Mouse (Mus musculus): ENCODE results near the gene Acaca.
A peak's percentile ranks its signal among the peaks of the same experiment; 100 is the strongest.
"Not testable (repeated sequence)": the region's sequence is repeated elsewhere in the genome, so short reads cannot be mapped to it uniquely, and the experiment has no call there.

Gene Acaca

DNA sequence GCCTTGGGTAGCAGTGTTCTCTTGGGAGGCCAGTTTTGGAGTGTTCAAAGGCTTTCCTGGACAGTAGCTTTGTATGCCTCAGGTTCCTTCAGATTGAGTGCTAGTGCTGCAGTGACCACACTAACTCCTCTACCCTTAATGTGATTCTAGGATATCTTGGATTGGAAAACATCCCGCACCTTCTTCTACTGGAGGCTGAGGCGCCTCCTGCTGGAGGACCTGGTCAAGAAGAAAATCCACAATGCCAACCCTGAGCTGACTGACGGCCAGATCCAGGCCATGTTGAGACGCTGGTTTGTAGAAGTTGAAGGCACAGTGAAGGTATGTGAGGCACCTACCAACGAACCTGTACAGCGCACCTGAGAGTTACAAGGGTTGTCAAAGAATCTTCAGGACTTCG lies 262.6 kb downstream of the Acaca start:
- ATAC-seq (ENCODE audit: low TSS enrichment) = not testable (repeated sequence)

DNA sequence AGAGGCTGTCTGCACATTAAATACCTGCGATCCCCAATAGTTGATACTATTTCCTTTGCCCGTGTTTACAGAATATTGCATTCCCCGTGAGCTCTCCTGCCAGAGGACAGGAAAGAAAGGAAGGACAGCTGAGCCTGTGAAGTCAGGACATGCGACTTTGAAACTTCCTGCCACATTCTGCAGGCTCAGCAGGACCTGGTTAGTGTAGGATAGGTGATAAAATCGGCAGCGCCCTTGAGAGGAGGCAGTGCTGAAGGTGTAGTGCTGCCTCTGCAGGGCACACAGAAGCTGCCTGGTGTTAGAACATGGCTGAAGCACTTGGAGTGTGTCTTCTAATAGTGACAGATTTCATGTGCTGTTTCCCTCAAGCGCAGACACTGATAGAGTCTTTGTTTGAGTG lies 264.1 kb downstream of the Acaca start:
- no peak for ATAC-seq (ENCODE audit: low TSS enrichment)

DNA sequence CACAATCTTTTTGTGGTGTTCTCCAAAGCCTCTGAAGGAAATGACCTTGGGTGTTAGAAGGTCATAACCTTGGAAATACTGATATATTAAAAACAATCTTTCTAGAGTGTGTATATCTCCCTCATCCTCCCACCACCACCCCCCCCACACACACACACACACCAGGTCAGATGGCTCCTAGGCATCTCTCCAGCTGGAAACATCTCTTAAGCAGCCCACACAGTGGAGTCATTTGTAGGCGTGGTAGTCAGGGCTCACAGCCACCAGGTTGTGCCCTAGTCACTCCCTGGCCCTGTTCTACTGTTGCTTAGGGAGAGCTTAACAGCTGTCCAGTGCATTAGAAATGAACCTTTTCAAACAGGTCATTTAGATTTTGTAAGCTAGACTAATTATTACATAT lies 265.5 kb downstream of the Acaca start:
- ATAC-seq (ENCODE audit: low TSS enrichment) = no peak

DNA sequence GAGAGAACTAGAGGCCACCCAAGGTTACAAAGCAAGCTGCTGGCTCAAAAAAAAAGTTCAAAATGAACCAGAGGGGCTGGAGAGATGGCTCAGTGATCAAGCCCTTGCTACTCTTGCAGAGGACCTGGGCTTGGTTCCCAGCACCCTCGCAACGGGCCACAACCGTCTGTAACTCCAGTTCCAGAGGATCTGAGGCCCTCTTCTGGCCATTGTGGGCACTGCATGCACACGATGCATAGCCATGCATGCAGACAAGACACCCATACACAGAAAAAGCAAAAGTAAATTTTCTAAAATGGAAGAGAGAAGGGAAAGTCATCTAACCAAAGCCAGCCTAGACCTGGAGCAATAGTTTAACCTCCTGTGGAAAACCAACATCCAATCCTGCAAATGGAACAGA lies 277.3 kb downstream of the Acaca start:
- no peak for ATAC-seq (ENCODE audit: low TSS enrichment)

DNA sequence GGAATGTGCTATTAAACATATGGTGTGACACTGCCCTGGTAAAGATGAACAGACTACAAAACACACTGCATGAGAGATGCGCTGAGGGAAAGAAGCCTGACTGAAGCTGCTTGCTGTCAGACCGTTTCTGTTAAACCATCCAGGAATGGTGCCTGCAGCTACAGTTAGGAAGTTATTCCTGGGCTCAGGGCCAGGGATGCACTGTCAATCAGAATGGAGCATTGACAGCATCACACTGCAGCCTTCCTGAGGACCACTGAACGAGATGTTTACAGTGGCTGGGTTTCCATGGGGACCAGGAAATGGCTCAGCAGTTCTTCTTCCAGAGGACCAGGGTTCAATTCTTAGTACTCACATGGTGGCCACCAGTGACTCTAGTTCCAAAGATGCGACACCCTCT lies 280.9 kb downstream of the Acaca start:
- ATAC-seq (ENCODE audit: low TSS enrichment) = no peak

DNA sequence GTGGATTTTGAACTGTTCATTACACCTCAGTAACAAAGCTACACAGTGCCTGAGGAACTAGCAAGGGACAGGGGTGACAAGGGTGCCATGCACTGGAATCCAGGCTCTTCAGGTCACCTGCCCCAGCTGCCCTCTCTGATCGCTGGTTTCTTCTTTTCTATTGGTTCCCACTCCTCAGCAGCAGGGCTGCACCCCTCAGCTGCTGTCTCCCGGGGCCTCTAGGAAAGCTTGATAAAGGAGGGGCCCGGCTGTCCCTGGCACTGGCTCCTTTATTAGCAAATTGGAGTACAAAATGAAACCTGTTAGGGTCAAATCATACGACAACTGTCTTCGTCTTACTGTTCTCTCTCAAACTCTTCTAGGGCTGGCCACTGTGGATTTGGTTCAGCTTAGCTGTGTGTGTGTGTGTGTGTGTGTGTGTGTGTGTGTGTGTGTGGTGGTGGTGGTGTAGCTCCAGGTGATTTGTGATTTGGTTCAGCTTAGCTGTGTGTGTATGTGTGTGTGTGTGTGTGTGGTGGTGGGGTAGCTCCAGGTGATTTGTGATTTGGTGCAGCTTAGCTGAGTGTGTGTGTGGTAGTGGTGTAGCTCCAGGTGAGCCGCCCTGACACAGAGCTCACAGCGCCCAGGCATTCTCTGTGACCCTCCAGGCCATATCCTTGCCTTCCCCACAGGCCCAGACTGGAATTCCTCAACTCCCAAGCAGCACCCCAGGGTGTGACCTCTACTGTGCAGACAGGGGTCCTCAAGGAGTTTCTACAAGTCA lies 281.6 kb downstream of the Acaca start:
- ATAC-seq (ENCODE audit: low TSS enrichment) = no peak

DNA sequence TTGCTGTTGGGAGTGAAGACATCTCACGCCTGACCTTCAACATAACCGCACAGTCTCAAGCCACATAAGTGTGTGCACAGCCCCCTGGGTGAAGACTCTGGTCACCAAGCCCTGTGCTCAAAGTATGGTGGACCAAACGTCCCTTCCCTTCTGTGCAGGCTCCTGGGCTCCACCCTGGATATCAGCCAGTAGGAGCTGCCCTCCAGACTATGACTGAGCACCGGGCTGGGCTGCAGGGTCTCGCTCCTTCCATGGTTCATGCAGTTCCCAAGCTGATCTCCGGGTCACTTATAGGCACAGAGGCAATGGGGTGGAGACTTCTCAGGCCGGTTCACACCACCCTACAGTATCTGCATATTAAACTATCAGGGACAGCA lies 282.2 kb downstream of the Acaca start:
- no peak for ATAC-seq (ENCODE audit: low TSS enrichment)

DNA sequence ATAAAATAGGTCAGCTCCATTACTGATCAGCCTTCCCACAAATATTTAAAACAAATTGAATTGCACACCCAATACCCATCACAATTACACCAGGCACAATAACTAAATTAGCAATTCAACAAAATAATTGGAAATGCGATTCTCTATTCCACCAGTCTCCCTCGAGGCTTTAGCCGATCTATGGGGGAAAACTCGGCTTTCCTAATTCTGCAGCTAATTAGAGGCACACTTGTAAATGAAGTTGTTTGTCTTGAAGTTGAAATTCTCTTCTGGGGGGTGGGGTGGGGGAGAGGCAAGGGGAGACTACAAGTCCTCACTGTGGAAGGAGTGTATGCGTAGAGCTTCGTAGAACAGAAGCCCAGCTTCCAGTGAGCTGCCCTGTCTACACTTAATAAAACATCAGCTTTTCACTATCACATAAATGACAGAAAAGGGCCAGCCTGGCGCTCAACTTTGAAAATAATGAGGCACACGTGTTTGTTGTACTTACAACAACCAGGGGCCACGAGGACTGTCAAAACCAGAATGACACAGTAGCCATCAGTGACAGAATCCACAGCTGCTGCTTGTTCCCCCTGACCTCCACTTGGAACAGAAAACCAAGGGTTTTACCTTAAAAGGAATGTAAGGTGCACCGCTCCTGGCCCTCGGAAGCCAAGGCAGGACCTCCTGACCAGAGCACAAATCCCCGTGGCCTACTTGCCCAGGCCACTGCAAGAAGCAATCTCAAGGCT lies 282.9 kb downstream of the Acaca start:
- ATAC-seq (ENCODE audit: low TSS enrichment) = no peak

DNA sequence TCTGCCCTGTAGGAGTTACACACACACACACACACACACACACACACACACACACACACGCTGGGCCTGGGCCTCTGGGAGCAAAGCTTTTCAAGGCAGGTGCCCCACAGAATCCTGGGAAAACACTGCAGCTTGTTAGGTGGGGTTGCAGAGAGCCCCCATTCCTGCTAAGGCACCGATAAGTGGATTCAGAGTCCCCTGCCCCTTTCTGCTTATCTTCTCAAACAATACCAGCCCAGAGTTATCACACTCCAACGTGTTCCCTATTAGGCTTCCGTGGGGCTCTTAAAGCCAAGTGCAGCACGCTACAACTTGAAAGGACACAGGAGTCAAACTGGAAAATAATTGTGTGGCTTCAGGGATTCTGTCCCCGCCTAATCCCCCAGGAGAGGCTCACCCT lies 283.6 kb downstream of the Acaca start:
- no peak for ATAC-seq (ENCODE audit: low TSS enrichment)

DNA sequence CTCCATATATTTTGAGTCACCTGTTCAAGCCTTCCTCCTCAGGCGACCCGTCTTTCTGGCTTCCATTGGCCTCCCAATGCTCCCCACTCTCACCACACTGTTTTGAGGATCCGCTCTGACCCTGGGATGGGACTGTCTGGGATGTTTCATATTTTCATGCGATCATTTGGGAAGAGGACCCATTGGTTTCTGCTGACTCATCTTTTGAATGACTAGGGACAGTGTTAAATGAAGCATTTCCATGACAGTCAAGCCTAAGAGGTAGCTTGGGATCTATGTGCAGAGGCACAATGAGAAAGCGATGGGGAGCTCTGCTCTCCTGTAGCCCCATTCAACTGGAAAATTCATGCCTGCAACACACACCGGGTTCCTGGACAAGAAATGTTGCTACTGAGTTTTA lies 291.3 kb downstream of the Acaca start:
- no peak for ATAC-seq (ENCODE audit: low TSS enrichment)

DNA sequence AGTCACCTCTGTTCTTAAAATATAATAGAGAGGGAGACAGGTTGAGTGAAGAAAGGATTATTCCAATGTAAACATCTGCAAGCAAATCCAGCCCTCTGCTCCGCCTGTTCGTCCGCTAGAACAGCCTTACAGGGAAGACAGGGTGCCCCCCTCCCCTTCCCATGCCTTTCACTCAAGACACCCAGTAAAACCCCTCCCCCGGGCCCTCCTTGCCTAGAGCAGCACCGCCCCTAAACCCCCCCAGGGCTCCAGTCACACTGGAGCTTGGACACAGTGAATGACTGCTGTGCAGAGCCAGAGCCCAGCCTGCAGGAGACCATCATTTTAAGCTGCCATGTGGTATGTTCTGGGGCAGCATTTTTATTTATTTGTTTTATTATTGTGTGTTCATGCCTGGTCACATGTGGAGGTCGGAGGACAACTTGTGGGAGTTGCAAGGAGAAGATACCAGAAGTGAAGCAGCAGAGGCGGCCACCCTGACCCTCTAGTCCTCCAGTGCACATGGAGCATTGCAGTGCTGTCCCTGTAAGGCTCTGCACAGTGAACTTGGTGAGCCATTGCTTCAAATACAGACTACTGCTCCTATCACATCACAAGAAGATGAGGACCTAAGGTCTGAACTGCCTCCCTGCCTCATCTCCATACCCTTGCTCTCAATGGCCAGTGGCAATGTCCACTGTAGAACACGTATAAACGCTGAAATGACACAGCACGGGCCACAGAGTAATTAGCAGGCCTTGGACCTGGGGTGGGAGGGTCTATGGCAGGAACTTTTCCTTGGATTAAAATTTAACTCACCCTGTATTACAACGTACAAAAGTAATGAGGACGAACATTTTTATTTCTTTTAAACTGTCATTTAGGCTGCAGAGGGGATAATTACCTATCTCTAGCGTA lies 296.5 kb downstream of the Acaca start:
- no peak for ATAC-seq (ENCODE audit: low TSS enrichment)

DNA sequence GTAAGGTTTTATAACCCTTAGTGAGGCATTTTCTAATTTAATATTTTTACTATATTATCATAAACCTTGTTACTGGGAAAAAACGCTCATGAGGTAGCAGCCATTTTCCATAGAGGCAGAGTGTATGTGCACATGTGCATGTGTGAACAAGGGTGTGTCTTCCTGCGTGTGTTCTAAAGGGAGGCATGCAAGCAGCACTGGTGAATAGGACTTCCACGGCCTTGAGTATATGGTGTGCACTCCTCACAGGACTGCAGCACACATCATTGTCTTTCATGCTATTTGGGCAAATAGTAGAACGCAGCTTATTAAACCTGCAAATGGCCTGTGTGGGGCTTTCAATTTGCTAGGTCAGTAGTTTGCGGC lies 297.1 kb downstream of the Acaca start:
- ATAC-seq (ENCODE audit: low TSS enrichment) = no peak

DNA sequence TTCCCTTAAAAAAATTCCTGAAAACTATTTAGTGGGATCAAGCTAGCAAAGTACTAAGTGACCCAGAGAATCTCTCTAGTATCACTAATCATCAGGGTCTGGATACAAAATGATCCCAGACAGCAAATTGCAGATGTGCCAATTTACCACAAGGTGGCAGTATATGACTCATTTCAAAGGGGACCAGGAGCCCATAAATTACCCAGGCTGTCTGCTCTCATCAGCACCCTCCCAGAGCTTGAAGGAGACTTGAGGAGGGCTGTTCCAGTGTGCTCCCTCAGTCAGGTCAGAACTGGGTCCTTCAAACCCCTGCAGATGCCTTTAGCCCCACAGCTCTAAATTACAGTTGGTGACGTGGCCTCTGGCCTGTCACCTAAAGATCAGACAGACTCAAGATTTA lies 300.1 kb downstream of the Acaca start:
- peak; percentile 84 for ATAC-seq (ENCODE audit: low TSS enrichment)

DNA sequence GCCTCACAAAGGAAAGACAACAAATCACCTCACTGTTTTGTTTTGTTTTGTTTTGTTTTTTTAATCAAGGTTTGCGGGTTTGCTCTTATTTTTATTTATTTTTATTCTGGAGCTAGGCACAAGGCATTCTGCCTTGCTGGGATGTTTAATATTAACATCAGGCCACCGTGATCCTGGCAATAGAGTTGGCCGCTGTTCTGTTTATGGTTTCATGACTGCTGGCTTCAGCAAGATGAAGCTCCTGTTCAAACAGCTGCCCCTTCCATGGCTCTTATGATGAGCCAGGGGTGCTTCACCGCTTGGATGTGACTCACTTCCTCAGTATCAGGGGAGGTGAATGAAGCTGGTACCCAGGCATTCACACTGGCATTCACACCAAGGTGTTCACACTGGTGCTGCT lies 300.9 kb downstream of the Acaca start:
- ATAC-seq (ENCODE audit: low TSS enrichment) = no peak

DNA sequence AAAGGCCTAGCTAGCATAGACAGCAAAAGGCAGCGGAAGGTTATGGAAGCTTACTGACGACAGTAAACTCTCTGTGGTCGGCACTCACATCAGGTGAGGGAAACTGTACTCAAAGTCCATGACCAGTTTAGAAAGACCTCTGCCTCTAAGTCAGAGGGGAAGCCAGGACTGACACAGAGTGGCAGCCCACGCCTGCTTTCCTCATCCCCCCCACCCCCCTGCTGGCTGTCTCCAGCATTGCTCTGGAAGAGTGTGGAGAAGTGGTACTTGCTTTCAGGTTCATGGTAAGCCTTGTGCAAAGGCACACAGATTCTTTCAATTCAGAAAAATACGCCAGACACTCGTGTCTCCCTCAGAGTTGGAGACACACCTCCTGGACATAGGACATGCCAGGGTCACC lies 305.4 kb downstream of the Acaca start:
- ATAC-seq (ENCODE audit: low TSS enrichment) = no peak

DNA sequence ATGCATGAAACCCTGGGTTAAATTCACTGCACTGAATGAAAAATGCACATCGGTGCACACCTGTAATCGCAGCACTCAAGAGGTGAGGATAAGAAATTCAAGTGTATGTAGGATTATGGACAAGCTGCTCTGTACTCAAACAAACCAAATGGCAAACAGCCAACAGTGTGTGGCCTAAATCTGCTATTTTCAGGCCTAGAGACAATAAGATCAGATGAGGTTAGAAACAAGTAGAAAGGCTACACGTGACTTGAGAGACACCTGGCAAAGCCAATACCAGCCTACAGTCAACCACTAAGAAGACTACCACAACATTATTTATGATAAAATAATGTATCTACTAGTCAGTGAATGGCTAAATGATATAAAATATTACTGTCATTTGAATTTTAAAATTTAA lies 310.9 kb downstream of the Acaca start:
- no peak for ATAC-seq (ENCODE audit: low TSS enrichment)

DNA sequence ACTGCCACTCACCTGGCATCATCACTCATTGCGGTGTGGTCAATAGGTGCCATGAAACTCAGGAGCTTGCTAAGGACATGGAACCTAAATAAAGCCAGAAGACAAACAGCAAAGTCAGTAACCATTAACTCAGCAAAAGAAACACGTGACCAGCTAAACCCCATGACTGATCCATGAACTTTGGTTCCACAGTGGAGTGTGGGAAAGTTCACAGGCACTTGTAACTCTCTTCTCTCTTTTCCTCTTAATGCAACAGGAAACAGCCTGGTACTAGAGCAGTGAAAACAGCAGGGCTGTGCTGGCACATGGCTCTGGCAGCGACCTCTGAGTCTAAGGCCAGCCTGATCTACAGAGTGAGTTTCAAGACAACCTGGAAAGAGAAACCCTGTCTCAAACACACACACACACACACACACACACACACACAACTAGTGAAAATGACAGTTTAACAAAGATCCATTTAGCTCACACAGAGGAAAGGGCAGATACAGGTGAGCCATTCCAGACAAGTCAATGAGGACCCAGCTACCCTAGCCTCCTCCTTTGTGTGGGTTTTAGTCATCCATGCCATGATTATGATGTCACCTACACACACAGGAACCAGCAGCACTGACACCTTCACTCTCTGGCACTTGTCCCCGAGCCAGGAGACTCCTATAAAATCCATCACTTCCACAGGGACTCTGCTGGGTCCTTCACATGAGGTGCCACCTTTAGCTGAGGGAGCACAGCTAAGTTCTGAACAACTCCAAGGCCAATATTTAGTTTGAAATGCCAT lies 313.3 kb downstream of the Acaca start:
- no peak for ATAC-seq (ENCODE audit: low TSS enrichment)

All from frontal cortex, adult (tissue).